Mouse (Mus musculus) hindbrain, embryonic 15.5 days (tissue): ENCODE results near the gene Efcab5. TPM values are rescaled to one million over a fixed set of nuclear protein-coding genes. Genes with fewer than 3 reads are reported as not detected.
"Not testable (repeated sequence)": the region's sequence is repeated elsewhere in the genome, so short reads cannot be mapped to it uniquely, and the experiment has no call there.

Source experiments
- ATAC-seq: fragments of 200-750 bp; cut with Nextera tagmentation; 2 replicates; pipeline ENCODE4 v1.8.0; 2017; ENCODE audit warnings: low read depth, moderate number of reproducible peaks, moderate TSS enrichment; ENCODE audit not compliant: low FRiP score
- H3K27ac ChIP-seq: fragments of 300-500 bp; sonication (generic); replicated peaks from 2 replicates; pipeline ENCODE4 v1.5.1; 2015; ENCODE audit warnings: mild to moderate bottlenecking, inconsistent platforms
- H3K27me3 ChIP-seq: fragments of 300-500 bp; sonication (generic); 2 replicates; pipeline ENCODE4 v1.6.1; 2015; ENCODE audit warnings: control low read depth, inconsistent platforms
- H3K36me3 ChIP-seq: fragments of 300-500 bp; sonication (generic); 2 replicates; pipeline ENCODE4 v1.6.1; 2015; ENCODE audit warnings: control low read depth, inconsistent platforms
- H3K4me1 ChIP-seq: fragments of 300-500 bp; sonication (generic); replicated peaks from 2 replicates; pipeline ENCODE4 v1.6.1; 2015; ENCODE audit warnings: control low read depth, inconsistent platforms
- H3K4me2 ChIP-seq: fragments of 300-500 bp; sonication (generic); 2 replicates; pipeline ENCODE4 v1.6.1; 2015; ENCODE audit warnings: moderate library complexity, mild to moderate bottlenecking, inconsistent platforms
- H3K4me3 ChIP-seq: fragments of 300-500 bp; sonication (generic); 2 replicates; pipeline ENCODE4 v1.5.1; 2015; ENCODE audit warnings: mild to moderate bottlenecking, inconsistent platforms
- H3K9ac ChIP-seq: fragments of 300-500 bp; sonication (generic); 2 replicates; pipeline ENCODE4 v1.6.1; 2015; ENCODE audit warnings: inconsistent platforms
- H3K9me3 ChIP-seq: fragments of 300-500 bp; sonication (generic); 2 replicates; pipeline ENCODE4 v1.6.1; 2016; ENCODE audit warnings: control low read depth, inconsistent platforms
- WGBS: fragments of 180-500 bp; shearing (Covaris S2); methylation state at CpG from one replicate; pipeline ENCODE4 v1.1.7; 2015; 5-methylcytosine and 5-hydroxymethylcytosine counted together
- polyA plus RNA-seq: library from polyadenylated mRNA; unstranded; fragments of >200 nt; fragmentation: Nextera tagmentation; extraction: Ambion mirVana; gene quantifications from 2 replicates; pipeline ENCODE4 v1.2.1, GENCODE M21; 2015

The Efcab5 gene
- polyA plus RNA-seq, 1 experiment from 2014 or later: 0.56 TPM

DNA sequence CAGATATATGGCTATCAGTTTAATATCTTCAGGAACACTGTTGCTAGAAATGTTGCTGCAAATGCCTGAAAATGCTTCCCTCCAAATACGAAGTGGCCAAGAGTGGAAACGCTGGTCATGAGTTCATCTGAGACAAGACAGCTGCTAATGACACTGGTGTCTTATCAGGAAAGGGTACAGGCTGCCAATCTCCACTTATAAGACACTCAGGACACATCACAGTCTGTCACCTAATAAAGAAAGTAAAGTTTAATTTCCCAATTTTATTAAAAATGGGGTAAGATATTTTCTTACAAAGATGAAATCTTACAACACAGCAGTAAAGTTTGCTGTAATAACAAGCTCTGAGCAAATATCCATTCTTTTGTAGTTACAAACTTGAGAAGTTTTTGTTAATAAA is 99.6 kb downstream of the Efcab5 start:
- H3K36me3 ChIP-seq: no peaks in the 10 kb centered on the region
- ATAC-seq: no peak
- H3K9me3 ChIP-seq: no peaks in the 10 kb centered on the region
- no peak overlapping the region for H3K4me3 ChIP-seq
- 78% methylated on average over 2 of the region's 2 CpGs for WGBS
- H3K4me1 ChIP-seq: peaks cover 3% of the 10 kb centered on the region; the same call in 1 of the 2 replicates
- H3K9ac ChIP-seq: no peak overlapping the region
- no peaks in the 10 kb centered on the region for H3K27me3 ChIP-seq
- no peak overlapping the region for H3K27ac ChIP-seq
- H3K4me2 ChIP-seq: no peak overlapping the region

DNA sequence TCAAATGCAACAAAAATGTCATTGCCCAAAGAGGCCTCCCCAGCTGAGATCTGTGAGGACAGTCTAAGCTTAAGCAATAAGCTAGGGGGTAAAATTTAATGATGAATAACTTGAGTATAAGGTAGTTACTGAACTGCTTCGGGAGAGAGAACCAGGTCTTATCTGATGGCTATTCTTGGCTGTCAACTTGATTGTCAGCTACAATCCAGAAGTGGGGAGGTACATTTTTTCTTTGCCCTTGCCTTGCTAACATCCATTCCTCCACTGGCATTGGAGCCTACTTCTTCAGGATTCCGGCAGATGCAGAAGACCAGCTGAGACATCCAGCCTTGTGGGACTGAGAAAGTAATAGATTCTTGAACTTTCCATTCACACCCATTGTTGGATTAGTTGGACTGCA is 101.8 kb downstream of the Efcab5 start:
- H3K27me3 ChIP-seq: peaks cover 5% of the 10 kb centered on the region; the same call in 1 of the 2 replicates
- H3K36me3 ChIP-seq: no peaks in the 10 kb centered on the region
- no peaks in the 10 kb centered on the region for H3K9me3 ChIP-seq
- H3K27ac ChIP-seq: no peak overlapping the region
- H3K4me2 ChIP-seq: no peak overlapping the region
- no peaks in the 10 kb centered on the region for H3K4me1 ChIP-seq
- no peak overlapping the region for H3K9ac ChIP-seq
- H3K4me3 ChIP-seq: no peak overlapping the region
- no peak for ATAC-seq
- 86% methylated on average over 2 of the region's 2 CpGs for WGBS

DNA sequence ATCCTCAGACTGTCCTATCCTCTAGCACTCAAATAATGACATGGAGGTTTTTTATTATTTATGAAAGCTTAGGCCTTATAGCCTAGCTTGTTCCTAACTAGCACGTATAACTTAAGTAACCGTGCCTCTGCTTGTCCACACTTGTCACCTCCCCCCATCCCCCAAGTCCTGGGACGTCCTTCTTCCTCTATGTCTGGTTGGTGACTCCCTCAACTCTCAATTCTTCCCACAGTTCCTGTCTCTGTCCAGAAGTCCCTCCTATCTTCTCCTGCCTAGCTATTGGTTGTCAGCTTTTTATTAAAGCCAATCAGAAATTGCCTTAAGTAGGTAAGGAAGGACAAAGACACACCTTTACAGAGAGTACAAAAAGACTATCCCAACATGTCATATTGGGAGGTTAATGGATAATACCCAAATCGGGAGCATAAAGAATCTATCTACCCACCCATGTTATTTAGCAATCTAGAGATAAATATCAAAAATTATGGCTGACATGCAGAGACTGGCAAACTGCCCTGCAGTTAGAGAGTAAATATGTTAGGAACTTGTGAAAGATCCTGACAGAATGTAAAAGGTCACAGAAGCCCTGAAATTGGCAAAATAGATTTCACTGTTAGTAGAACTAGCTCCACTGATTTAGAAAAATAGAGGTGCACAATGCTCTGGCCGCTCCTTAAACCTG is 104.6 kb downstream of the Efcab5 start:
- no peak for ATAC-seq
- Histone ChIP-seq H3K4me2 (no peak overlapping the region), H3K4me3 (no peak overlapping the region), H3K9ac (no peak overlapping the region), H3K4me1 (no peaks in the 10 kb centered on the region), H3K9me3 (no peaks in the 10 kb centered on the region), H3K27me3 (peaks cover 17% of the 10 kb centered on the region), H3K27ac (no peak overlapping the region), H3K36me3 (no peaks in the 10 kb centered on the region)
- WGBS: 66% methylated on average over 5 of the region's 5 CpGs

- no peak for ATAC-seq
- peaks cover 17% of the 10 kb centered on the region for H3K27me3 ChIP-seq
- no peak overlapping the region for H3K4me2 ChIP-seq
- no peak overlapping the region for H3K9ac ChIP-seq
- peaks cover 14% of the 10 kb centered on the region for H3K4me1 ChIP-seq
- H3K36me3 ChIP-seq: peaks cover 7% of the 10 kb centered on the region; the same call in 1 of the 2 replicates
- no peak overlapping the region for H3K4me3 ChIP-seq
- 94% methylated on average over 1 of the region's 1 CpGs for WGBS
- H3K27ac ChIP-seq: no peak overlapping the region
- H3K9me3 ChIP-seq: no peaks in the 10 kb centered on the region
Observed at GRCm38 (mm10) chr11:77079361-77079760, 109.4 kb downstream of the Efcab5 start.

DNA sequence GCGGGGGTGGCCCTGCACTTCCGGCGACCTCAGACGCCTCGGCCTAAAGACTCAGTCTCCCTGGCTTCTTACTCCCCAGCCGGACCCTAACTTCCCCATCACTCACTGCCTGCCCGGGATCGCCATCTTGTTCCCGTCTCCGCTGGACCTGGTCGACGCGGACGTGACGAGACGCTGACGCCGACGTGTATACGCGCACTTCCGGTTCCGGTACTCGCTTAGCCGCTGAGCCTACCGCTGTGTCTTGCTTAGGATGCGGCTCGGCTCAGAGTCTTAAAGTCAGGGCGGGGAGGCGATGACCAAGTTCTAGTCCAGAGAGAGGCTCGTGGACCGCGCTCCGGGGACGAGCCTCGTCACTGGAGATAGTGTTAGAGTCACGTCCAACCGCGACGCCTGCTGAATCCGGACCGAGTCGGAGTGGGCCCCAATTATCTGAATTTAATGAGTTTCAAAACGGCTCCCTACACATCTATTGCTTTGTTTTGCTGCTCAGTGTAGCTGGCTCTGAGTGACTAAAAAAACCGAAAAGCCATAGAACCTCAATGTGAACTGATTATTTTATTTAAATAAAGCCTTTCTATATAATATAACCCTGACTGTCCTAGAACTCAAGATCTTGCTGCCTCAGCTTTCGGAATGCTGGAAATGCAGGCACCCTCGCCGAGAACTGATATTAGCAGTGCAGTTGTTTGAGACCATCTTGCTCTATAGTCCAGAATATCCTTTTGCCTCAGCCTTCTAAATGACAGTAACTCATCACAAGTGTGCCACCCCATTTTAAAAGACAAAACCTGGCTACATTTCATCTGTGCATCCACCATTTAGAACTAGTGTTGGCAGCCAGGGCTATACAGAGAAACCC is 110.3 kb downstream of the Efcab5 start, which contains the start of gene Nsrp1:
Gene Nsrp1, minus strand, starts transcription at position 163 of the 862 bp plus-strand sequence.
- peaks cover 14% of the 10 kb centered on the region for H3K4me1 ChIP-seq
- peak within 1 kb of the TSS; percentile 93 for H3K27ac ChIP-seq
- no peaks in the 10 kb centered on the region for H3K9me3 ChIP-seq
- peak within 1 kb of the TSS; percentile 81 for H3K4me3 ChIP-seq
- peak within 1 kb of the TSS; percentile 73 for H3K9ac ChIP-seq
- 4% methylated on average over 48 of the region's 48 CpGs for WGBS
- peaks cover 17% of the 10 kb centered on the region for H3K27me3 ChIP-seq
- H3K4me2 ChIP-seq: peak within 1 kb of the TSS; percentile 86
- ATAC-seq: peak; percentile 99
- H3K36me3 ChIP-seq: peaks cover 14% of the 10 kb centered on the region

DNA sequence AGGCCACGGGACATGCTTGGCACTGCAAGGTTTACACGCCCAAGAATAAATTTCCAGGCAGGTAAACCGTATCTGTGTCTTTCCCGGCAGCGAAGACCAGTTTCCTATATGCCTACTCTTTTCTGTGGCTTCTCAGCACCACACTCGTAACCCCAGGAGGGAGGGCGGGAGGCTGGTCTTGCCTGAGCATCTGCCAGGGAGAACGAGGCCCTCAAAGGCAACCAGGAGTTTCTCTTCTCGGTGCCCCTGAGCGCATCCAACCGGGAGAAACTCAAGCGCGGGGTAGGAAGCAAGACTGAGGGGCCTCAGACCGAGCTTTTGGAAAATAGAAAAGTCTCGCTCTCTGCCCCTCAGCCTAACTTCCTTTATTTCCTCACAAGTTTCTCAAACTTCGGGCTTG is 111.0 kb downstream of the Efcab5 start:
- peak overlapping the region; percentile 86 for H3K4me2 ChIP-seq
- peak overlapping the region; percentile 81 for H3K4me3 ChIP-seq
- H3K27ac ChIP-seq: peak overlapping the region; percentile 93
- no peak for ATAC-seq
- H3K4me1 ChIP-seq: peaks cover 14% of the 10 kb centered on the region
- peaks cover 15% of the 10 kb centered on the region for H3K36me3 ChIP-seq
- H3K27me3 ChIP-seq: peaks cover 17% of the 10 kb centered on the region; the same call in 1 of the 2 replicates
- 3% methylated on average over 16 of the region's 16 CpGs for WGBS
- peak overlapping the region; percentile 73 for H3K9ac ChIP-seq
- no peaks in the 10 kb centered on the region for H3K9me3 ChIP-seq

DNA sequence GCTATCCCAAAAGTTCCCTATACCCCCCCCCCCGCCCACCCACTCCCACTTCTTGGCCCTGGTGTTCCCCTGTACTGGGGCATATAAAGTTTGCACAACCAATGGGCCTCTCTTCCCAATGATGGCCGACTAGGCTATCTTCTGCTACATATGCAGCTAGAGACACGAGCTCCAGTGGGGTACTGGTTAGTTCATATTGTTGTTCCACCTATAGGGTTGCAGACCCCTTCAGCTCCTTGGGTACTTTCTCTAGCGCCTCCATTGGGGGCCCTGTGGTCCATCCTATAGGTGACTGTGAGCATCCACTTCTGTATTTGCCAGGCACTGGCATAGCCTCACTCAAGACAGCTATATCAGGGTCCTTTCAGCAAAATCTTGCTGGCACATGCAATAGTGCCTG is 111.4 kb downstream of the Efcab5 start:
- Histone ChIP-seq H3K4me3 (peak overlapping the region; percentile 81), H3K4me2 (peak overlapping the region; percentile 86), H3K9ac (peak overlapping the region; percentile 73), H3K4me1 (peaks cover 14% of the 10 kb centered on the region), H3K27ac (peak overlapping the region; percentile 93; the same call in 1 of the 2 replicates), H3K36me3 (peaks cover 15% of the 10 kb centered on the region), H3K27me3 (peaks cover 15% of the 10 kb centered on the region; the same call in 1 of the 2 replicates)
- H3K9me3 ChIP-seq, ATAC-seq: not testable (repeated sequence)
- WGBS: 58% methylated on average over 4 of the region's 4 CpGs

- ATAC-seq: no peak
- Histone ChIP-seq H3K4me1 (no peaks in the 10 kb centered on the region; the same call in 1 of the 2 replicates), H3K36me3 (peaks cover 13% of the 10 kb centered on the region), H3K9me3 (no peaks in the 10 kb centered on the region), H3K4me3 (no peak overlapping the region), H3K4me2 (no peak overlapping the region), H3K27ac (no peak overlapping the region), H3K27me3 (no peaks in the 10 kb centered on the region), H3K9ac (no peak overlapping the region)
- 76% methylated on average over 4 of the region's 4 CpGs for WGBS
Observed at GRCm38 (mm10) chr11:77070721-77071120, 118.0 kb downstream of the Efcab5 start.

DNA sequence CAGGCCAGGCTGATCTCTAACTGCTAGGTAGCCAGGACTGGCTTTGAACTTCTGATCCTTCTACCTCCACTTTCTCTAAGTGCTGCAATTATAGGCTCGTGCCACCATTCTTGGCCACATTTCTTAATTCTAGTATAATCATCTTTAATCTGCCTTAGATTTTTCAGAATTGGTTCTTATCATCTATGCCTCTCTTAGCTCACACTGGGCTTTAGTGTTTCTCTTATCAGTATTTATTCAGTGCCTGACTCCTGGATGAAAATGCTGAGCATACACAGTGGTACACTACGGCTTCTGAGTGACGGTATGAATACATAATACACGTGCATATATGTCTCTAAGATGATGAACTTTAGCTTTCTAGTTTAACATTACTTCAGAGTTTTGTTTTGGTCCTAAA is 119.9 kb downstream of the Efcab5 start:
- Histone ChIP-seq H3K36me3 (peaks cover 3% of the 10 kb centered on the region; the same call in 1 of the 2 replicates), H3K27ac (no peak overlapping the region), H3K4me1 (no peaks in the 10 kb centered on the region; the same call in 1 of the 2 replicates), H3K4me2 (no peak overlapping the region), H3K27me3 (no peaks in the 10 kb centered on the region), H3K4me3 (no peak overlapping the region), H3K9me3 (no peaks in the 10 kb centered on the region), H3K9ac (no peak overlapping the region)
- 94% methylated on average over 4 of the region's 4 CpGs for WGBS
- no peak for ATAC-seq

DNA sequence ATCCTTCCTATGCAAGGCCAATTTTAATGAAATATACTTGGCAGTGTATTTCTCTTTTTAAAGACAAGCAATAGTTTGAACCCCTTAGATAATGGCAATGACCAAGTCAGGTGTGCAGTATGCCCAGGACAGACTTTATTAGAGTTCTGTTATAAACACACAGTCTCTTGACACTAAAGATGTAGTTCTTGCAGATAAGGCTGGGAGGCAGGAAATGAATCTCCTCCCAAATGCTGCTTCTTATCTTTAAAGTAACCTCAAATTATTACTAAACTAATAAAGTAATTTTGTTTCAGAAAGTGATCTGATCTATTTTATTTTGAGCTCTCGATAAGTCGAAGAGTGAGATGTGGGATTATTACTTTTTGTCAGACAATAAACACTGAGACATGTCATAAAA is 125.4 kb downstream of the Efcab5 start:
- H3K36me3 ChIP-seq: no peaks in the 10 kb centered on the region
- no peak for ATAC-seq
- no peak overlapping the region for H3K9ac ChIP-seq
- H3K9me3 ChIP-seq: no peaks in the 10 kb centered on the region
- no peak overlapping the region for H3K27ac ChIP-seq
- H3K27me3 ChIP-seq: no peaks in the 10 kb centered on the region
- 92% methylated on average over 2 of the region's 2 CpGs for WGBS
- H3K4me3 ChIP-seq: no peak overlapping the region
- H3K4me1 ChIP-seq: no peaks in the 10 kb centered on the region
- no peak overlapping the region for H3K4me2 ChIP-seq

DNA sequence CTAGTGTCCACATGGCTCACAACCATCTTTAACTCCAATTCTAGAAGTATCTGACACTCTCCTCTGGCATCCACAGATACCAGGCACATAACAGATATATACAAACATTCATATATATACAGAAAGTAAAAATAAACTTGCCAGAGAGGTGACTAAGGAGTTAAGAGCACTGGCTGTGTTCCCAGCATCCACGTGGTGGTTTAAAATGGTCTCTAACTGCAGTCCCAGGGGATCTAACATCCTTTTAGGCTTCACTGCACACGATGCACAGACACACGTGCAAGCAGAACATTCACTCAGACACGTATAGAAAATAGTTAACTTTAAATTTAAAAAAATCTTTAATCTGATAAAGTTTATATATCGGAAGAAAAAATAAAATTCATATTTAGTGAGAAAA is 126.8 kb downstream of the Efcab5 start:
- ATAC-seq: no peak
- Histone ChIP-seq H3K27me3 (no peaks in the 10 kb centered on the region), H3K4me3 (no peak overlapping the region), H3K36me3 (no peaks in the 10 kb centered on the region), H3K9ac (no peak overlapping the region), H3K27ac (no peak overlapping the region), H3K9me3 (no peaks in the 10 kb centered on the region), H3K4me1 (no peaks in the 10 kb centered on the region), H3K4me2 (no peak overlapping the region)
- 41% methylated on average over 5 of the region's 5 CpGs for WGBS

DNA sequence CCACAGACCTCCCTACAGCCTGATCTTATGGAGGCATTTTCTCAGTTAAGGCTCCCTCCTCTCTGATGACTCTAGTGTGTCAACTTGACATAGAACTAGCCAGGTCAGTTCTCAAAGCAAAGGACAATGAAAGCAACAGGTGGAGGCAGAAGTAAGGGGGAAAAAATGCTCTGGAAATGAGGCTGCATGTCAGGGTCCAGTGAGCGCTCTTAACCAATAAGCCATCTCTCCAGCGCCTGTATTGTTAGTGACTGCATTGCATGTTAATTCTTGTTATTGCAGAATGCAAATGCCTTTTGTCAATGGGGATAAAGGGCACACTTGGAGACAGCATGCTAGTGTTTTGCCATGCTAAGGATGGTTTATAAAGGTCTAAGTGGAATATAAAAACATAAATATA is 146.0 kb downstream of the Efcab5 start:
- H3K9me3 ChIP-seq: no peaks in the 10 kb centered on the region
- no peak overlapping the region for H3K4me3 ChIP-seq
- H3K36me3 ChIP-seq: peaks cover 20% of the 10 kb centered on the region
- 69% methylated on average over 2 of the region's 2 CpGs for WGBS
- H3K9ac ChIP-seq: no peak overlapping the region
- no peak overlapping the region for H3K27ac ChIP-seq
- H3K4me2 ChIP-seq: no peak overlapping the region
- no peaks in the 10 kb centered on the region for H3K27me3 ChIP-seq
- no peaks in the 10 kb centered on the region for H3K4me1 ChIP-seq
- ATAC-seq: no peak
